23 mouse cellular contexts compared by ENCODE assay signal in genomic region chr8:115906650-115907049, GRCm38 (mm10).
DNase-seq lines count a peak whose midpoint lies in the region; ATAC-seq and TF ChIP-seq lines count a peak whose summit lies in the region.
"Had no signal": no experiment of that assay in that cellular context is flagged by ENCODE, and none has a peak within 500 bp of the region (broad histone marks: within the 10 kb centered on the region; RNA-seq: fewer than 3 reads in every experiment).

No protein-coding gene starts in this region.

- no peak for TF ChIP-seq CTCF in Patski (IDR thresholded peaks at IDR 0.05)
- TF ChIP-seq CTCF in lung, adult 2 months (IDR thresholded peaks at IDR 0.05; ENCODE audit: insufficient read depth, low read length): no peak
- TF ChIP-seq CTCF in hindbrain, postnatal 0 days (IDR thresholded peaks at IDR 0.05; ENCODE audit: low read depth): no peak

- CTCF ChIA-PET in Patski (lab: Charles Lee): no interaction called here

- no peak for TF ChIP-seq POLR2A in lung, adult 2 months (IDR thresholded peaks at IDR 0.05; ENCODE audit: borderline replicate concordance, extremely low read depth, low read depth, low read length)

- 91% methylated on average over 5 of the region's 5 CpGs for WGBS in lung, adult 2 months
- WGBS in hindbrain, postnatal 0 days: 86% methylated on average over 5 of the region's 5 CpGs

- H3K9me3 ChIP-seq in hindbrain, postnatal 0 days (ENCODE audit: low read length): no peaks in the 10 kb centered on the region
- H3K9me3 ChIP-seq: embryonic facial prominence, embryonic 10.5 days; embryonic facial prominence, embryonic 12.5 days; forebrain, embryonic 10.5 days; forebrain, embryonic 12.5 days had no signal

- peak; percentile 18 for DNase-seq in 3134 (ENCODE audit: extremely low read depth, insufficient read length, low spot score)
- peak; percentile 27 for DNase-seq in Muller cell, postnatal 12 days (ENCODE audit: inconsistent ontology term)
- DNase-seq in Patski (ENCODE audit: low read depth, low spot score): peak; percentile 64
- no peak for DNase-seq in lung, adult 2 months
- DNase-seq in hindbrain, postnatal 0 days (ENCODE audit: low spot score): no peak
- DNase-seq: adrenal gland, adult 2 months; adrenal gland, postnatal 10 days; adrenal gland, postnatal 25 days; B cell, adult 2 months; cerebellum, adult 11 months; cerebellum, adult 2 months; cerebellum, adult 9-10 months; cerebellum, postnatal 10 days; cerebellum, postnatal 25 days had no signal

- H3K4me1 ChIP-seq in lung, adult 2 months (ENCODE audit: control insufficient read depth, insufficient read depth, low read length): no peaks in the 10 kb centered on the region; the same call in 1 of the 2 replicates
- H3K4me1 ChIP-seq in hindbrain, postnatal 0 days (ENCODE audit: insufficient read depth, low read length): no peaks in the 10 kb centered on the region
- H3K4me1 ChIP-seq: embryonic facial prominence, embryonic 10.5 days; embryonic facial prominence, embryonic 12.5 days; forebrain, embryonic 10.5 days; forebrain, embryonic 12.5 days had no signal

- in situ Hi-C loops in Patski (cut with MboI; ENCODE audit: low pct_unique_long_range_greater_than_20kb): no loop called here

- H3K4me2 ChIP-seq in hindbrain, postnatal 0 days (ENCODE audit: low read depth, low read length): no peak overlapping the region
- H3K4me2 ChIP-seq: embryonic facial prominence, embryonic 12.5 days; forebrain, embryonic 12.5 days had no signal

- H3K9ac ChIP-seq in hindbrain, postnatal 0 days (replicated peaks; ENCODE audit: low read length): no peak overlapping the region
- H3K9ac ChIP-seq: embryonic facial prominence, embryonic 12.5 days; forebrain, embryonic 12.5 days had no signal

- no peak overlapping the region for H3K27ac ChIP-seq in hindbrain, postnatal 0 days
- H3K27ac ChIP-seq: embryonic facial prominence, embryonic 10.5 days; embryonic facial prominence, embryonic 12.5 days; forebrain, embryonic 10.5 days; forebrain, embryonic 12.5 days had no signal

- POLR2A ChIA-PET in Patski (lab: Charles Lee): no interaction called here

- H3K36me3 ChIP-seq in hindbrain, postnatal 0 days (ENCODE audit: insufficient read depth, low read length): no peaks in the 10 kb centered on the region
- H3K36me3 ChIP-seq: embryonic facial prominence, embryonic 10.5 days; embryonic facial prominence, embryonic 12.5 days; forebrain, embryonic 10.5 days; forebrain, embryonic 12.5 days; G1E had no signal

- H3K4me3 ChIP-seq in lung, adult 2 months (replicated peaks; ENCODE audit: extremely low read depth, low read depth, low read length): no peak overlapping the region
- no peak overlapping the region for H3K4me3 ChIP-seq in hindbrain, postnatal 0 days (ENCODE audit: low read length)
- H3K4me3 ChIP-seq: embryonic facial prominence, embryonic 10.5 days; embryonic facial prominence, embryonic 12.5 days; forebrain, embryonic 10.5 days; forebrain, embryonic 12.5 days had no signal

- ATAC-seq in Patski: peak; percentile 80
- no peak for ATAC-seq in monocyte, adult 5-6 weeks (replicated peaks; ENCODE audit: insufficient number of reproducible peaks, low FRiP score, low TSS enrichment, poor library complexity, severe bottlenecking)
- no peak for ATAC-seq in hindbrain, postnatal 0 days
- ATAC-seq: CD4-positive, CD25-positive, alpha-beta regulatory T cell, adult 4 months; forebrain, embryonic 14.5 days; forebrain, embryonic 16.5 days had no signal

- peaks cover 4% of the 10 kb centered on the region for H3K27me3 ChIP-seq in Patski
- H3K27me3 ChIP-seq in hindbrain, postnatal 0 days (ENCODE audit: insufficient read depth, low read length): no peaks in the 10 kb centered on the region
- H3K27me3 ChIP-seq: embryonic facial prominence, embryonic 12.5 days; forebrain, embryonic 12.5 days had no signal

Comparison
In these comparisons a context has a peak if more than half of its experiments do, and no peak if none do; other contexts are left out.
1. DNase-seq: peak in 3134 (single experiment), Muller cell, postnatal 12 days (single experiment) and Patski (single experiment); none in lung, adult 2 months (single experiment) and hindbrain, postnatal 0 days (single experiment).